Mouse (Mus musculus) lung, adult 2 months (tissue): ENCODE data around the gene Olfr485. TPM values are rescaled to one million over a fixed set of nuclear protein-coding genes. Genes with fewer than 3 reads are reported as not detected.
"Not testable (repeated sequence)": the region's sequence is repeated elsewhere in the genome, so short reads cannot be mapped to it uniquely, and the experiment has no call there.

Experiments used
- DNase-seq: peaks from one replicate; pipeline ENCODE4 v3.0.0; 2022
- H3K4me1 ChIP-seq: fragments of 200-500 bp; 2 replicates; pipeline ENCODE4 v1.6.1; 2011; ENCODE audit warnings: low read length; ENCODE audit not compliant: control insufficient read depth, insufficient read depth
- H3K4me3 ChIP-seq: fragments of 200-500 bp; replicated peaks from 2 replicates; pipeline ENCODE3; 2011; ENCODE audit warnings: low read depth, mild to moderate bottlenecking, control low read depth, low read length; ENCODE audit errors: extremely low read depth
- CTCF ChIP-seq: fragments of 200-500 bp; IDR thresholded peaks from 2 replicates; pipeline ENCODE4 v1.5.1; 2011; ENCODE audit warnings: mild to moderate bottlenecking, low read length, control low read depth; ENCODE audit not compliant: insufficient read depth
- POLR2A ChIP-seq: fragments of 200-500 bp; IDR thresholded peaks from 2 replicates; pipeline ENCODE4 v1.6.1; 2011; ENCODE audit warnings: low read depth, mild to moderate bottlenecking, control low read depth, low read length, borderline replicate concordance; ENCODE audit errors: extremely low read depth
- WGBS: fragments of 180-500 bp; shearing (Covaris S2); methylation state at CpG from one replicate; pipeline ENCODE4 v1.1.7; 2018; 5-methylcytosine and 5-hydroxymethylcytosine counted together
- polyA plus RNA-seq: library from polyadenylated mRNA; depleted of rRNA; stranded (reverse); fragments of >200 nt; gene quantifications from 2 replicates; pipeline ENCODE4 v1.2.3, GENCODE M21; 2012; rRNA removed

Gene Olfr485
- polyA plus RNA-seq: not detected in 2 replicates

- Histone ChIP-seq H3K4me1 (no peaks in the 10 kb centered on the region), H3K4me3 (no peak within 1 kb of the TSS)
- TF ChIP-seq POLR2A (no peak), CTCF (no peak)
- DNase-seq: no peak
Measured at GRCm38 (mm10) chr7:108159771-108160170, at the start of gene Olfr485. Gene Olfr485, minus strand, starts transcription at chr7:108159871.

- no peak for DNase-seq
- H3K4me3 ChIP-seq: no peak overlapping the region
- no peaks in the 10 kb centered on the region for H3K4me1 ChIP-seq
- WGBS: 74% methylated on average over 6 of the region's 6 CpGs
- no peak for TF ChIP-seq CTCF
- TF ChIP-seq POLR2A: no peak
Measured at GRCm38 (mm10) chr7:108196938-108197337, 37.3 kb upstream of the Olfr485 start.

GRCm38 (mm10) chr7:108196337-108196736 lies 36.7 kb upstream of the Olfr485 start:
- not testable (repeated sequence) for H3K4me1 ChIP-seq, DNase-seq, H3K4me3 ChIP-seq
- WGBS: 55% methylated on average over 3 of the region's 3 CpGs

- WGBS: 47% methylated on average over 1 of the region's 1 CpGs
- H3K4me3 ChIP-seq, H3K4me1 ChIP-seq: not testable (repeated sequence)
Measured at GRCm38 (mm10) chr7:108192714-108193113, 33.0 kb upstream of the Olfr485 start.

GRCm38 (mm10) chr7:108191196-108191595 lies 31.5 kb upstream of the Olfr485 start:
- H3K4me3 ChIP-seq, DNase-seq, H3K4me1 ChIP-seq: not testable (repeated sequence)
- 68% methylated on average over 2 of the region's 2 CpGs for whole genome bisulfite sequencing

More at GRCm38 (mm10) chr7:108192714-108193113, 33.0 kb upstream of the Olfr485 start:
- DNase-seq: not testable (repeated sequence)

- DNase-seq, H3K4me1 ChIP-seq, H3K4me3 ChIP-seq: not testable (repeated sequence)
- WGBS: 79% methylated on average over 2 of the region's 2 CpGs
Measured at GRCm38 (mm10) chr7:108185237-108185636, 25.6 kb upstream of the Olfr485 start.

GRCm38 (mm10) chr7:108184401-108184800 lies 24.7 kb upstream of the Olfr485 start:
- not testable (repeated sequence) for DNase-seq, H3K4me3 ChIP-seq, H3K4me1 ChIP-seq
- WGBS: 81% methylated on average over 3 of the region's 3 CpGs

- DNase-seq, H3K4me3 ChIP-seq, H3K4me1 ChIP-seq: not testable (repeated sequence)
- 79% methylated on average over 1 of the region's 1 CpGs for WGBS
Measured at GRCm38 (mm10) chr7:108172642-108173041, 13.0 kb upstream of the Olfr485 start, which contains the start of gene Olfr486. Gene Olfr486, minus strand, starts transcription at chr7:108172742.

GRCm38 (mm10) chr7:108127349-108127748 lies 32.3 kb downstream of the Olfr485 start, which contains the start of gene Olfr484:
Gene Olfr484, minus strand, starts transcription at chr7:108127449.
- DNase-seq: no peak

GRCm38 (mm10) chr7:108121416-108121815 lies 38.3 kb downstream of the Olfr485 start:
- DNase-seq: no peak
- WGBS: 49% methylated on average over 1 of the region's 1 CpGs
- TF ChIP-seq CTCF (no peak), POLR2A (no peak)
- Histone ChIP-seq H3K4me3 (no peak overlapping the region), H3K4me1 (no peaks in the 10 kb centered on the region)

More at GRCm38 (mm10) chr7:108127349-108127748, 32.3 kb downstream of the Olfr485 start, which contains the start of gene Olfr484:
- Histone ChIP-seq H3K4me3 (no peak within 1 kb of the TSS), H3K4me1 (no peaks in the 10 kb centered on the region)
- TF ChIP-seq CTCF: no peak
- no peak for TF ChIP-seq POLR2A

- H3K4me3 ChIP-seq: no peak overlapping the region
- 22% methylated on average over 1 of the region's 1 CpGs for WGBS
- H3K4me1 ChIP-seq: no peaks in the 10 kb centered on the region
- TF ChIP-seq CTCF (no peak), POLR2A (no peak)
- no peak for DNase-seq
Measured at GRCm38 (mm10) chr7:108120681-108121080, 39.0 kb downstream of the Olfr485 start.

Other genes starting within 250 kb of the Olfr485 start
- gene Olfr473, start 229.4 kb downstream of the Olfr485 start, polyA plus RNA-seq: not detected in 2 replicates
- not detected in 2 replicates for gene Olfr474, start 205.2 kb downstream of the Olfr485 start, polyA plus RNA-seq
- not detected in 2 replicates for gene Olfr476, start 195.1 kb downstream of the Olfr485 start, polyA plus RNA-seq
- gene Olfr477, start 173.2 kb downstream of the Olfr485 start, polyA plus RNA-seq: not detected in 2 replicates
- gene Olfr478, start 125.9 kb downstream of the Olfr485 start, polyA plus RNA-seq: not detected in 2 replicates
- not detected in 2 replicates for gene Olfr479, start 109.2 kb downstream of the Olfr485 start, polyA plus RNA-seq
- not detected in 2 replicates for gene Olfr480, start 92.5 kb downstream of the Olfr485 start, polyA plus RNA-seq
- gene Olfr481, start 80.0 kb downstream of the Olfr485 start, polyA plus RNA-seq: not detected in 2 replicates
- not detected in 2 replicates for gene Olfr482, start 62.3 kb downstream of the Olfr485 start, polyA plus RNA-seq
- not detected in 2 replicates for gene Olfr483, start 59.0 kb downstream of the Olfr485 start, polyA plus RNA-seq
- not detected in 2 replicates for gene Olfr484, start 32.4 kb downstream of the Olfr485 start, polyA plus RNA-seq
- not detected in 2 replicates for gene Olfr486, start 12.9 kb upstream of the Olfr485 start, polyA plus RNA-seq
- gene Olfr487, start 54.8 kb upstream of the Olfr485 start, polyA plus RNA-seq: not detected in 2 replicates
- not detected in 2 replicates for gene Olfr488, start 98.5 kb upstream of the Olfr485 start, polyA plus RNA-seq
- not detected in 2 replicates for gene Olfr490, start 129.1 kb upstream of the Olfr485 start, polyA plus RNA-seq
- not detected in 2 replicates for gene Olfr491, start 153.6 kb upstream of the Olfr485 start, polyA plus RNA-seq
- not detected in 2 replicates for gene Olfr492, start 163.8 kb upstream of the Olfr485 start, polyA plus RNA-seq
- gene Olfr493, start 187.1 kb upstream of the Olfr485 start, polyA plus RNA-seq: not detected in 2 replicates
- not detected in 2 replicates for gene Olfr494, start 205.5 kb upstream of the Olfr485 start, polyA plus RNA-seq
- not detected in 2 replicates for gene Olfr495, start 233.3 kb upstream of the Olfr485 start, polyA plus RNA-seq